Mouse (Mus musculus) olfactory bulb, adult 2 months (tissue): ENCODE measurements around the gene Prss33.

Experiments
- CTCF ChIP-seq: fragments of 200-500 bp; IDR thresholded peaks from 2 replicates; pipeline ENCODE4 v1.5.1; 2012; ENCODE audit warnings: low read depth, mild to moderate bottlenecking, low read length, moderate library complexity; ENCODE audit not compliant: insufficient read depth
- POLR2A ChIP-seq: fragments of 200-500 bp; IDR thresholded peaks from 2 replicates; pipeline ENCODE4 v1.6.1; 2012; ENCODE audit warnings: mild to moderate bottlenecking, low read depth, low read length, moderate library complexity; ENCODE audit not compliant: insufficient read depth

DNA sequence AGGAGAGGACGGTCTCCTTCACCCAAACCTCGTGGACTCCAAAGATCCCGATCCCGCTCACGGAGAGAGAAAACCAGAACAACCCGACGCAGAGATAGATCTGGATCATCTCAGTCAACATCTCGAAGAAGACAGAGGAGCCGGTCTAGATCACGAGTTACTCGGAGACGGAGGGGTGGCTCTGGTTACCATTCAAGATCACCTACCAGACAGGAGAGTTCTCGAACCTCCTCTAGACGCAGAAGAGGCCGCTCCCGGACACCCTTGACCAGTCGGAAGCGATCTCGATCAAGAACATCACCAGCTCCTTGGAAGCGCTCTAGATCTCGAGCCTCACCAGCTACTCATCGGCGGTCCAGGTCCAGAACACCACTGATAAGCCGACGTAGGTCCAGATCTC, 16.6 kb downstream of the Prss33 start:
- no peak for TF ChIP-seq CTCF
- no peak for TF ChIP-seq POLR2A
